Mouse (Mus musculus): ENCODE data around the gene Anxa6. TPM values are rescaled to one million over a fixed set of nuclear protein-coding genes. Genes with fewer than 3 reads are reported as not detected.

Gene Anxa6
- polyA plus RNA-seq, 1 experiment from 2014 or later: 45.3 TPM

Other genes starting within 250 kb of the Anxa6 start
- gene Cdc42se2, start 245.8 kb downstream of the Anxa6 start, polyA plus RNA-seq (2015; fragmentation: Nextera tagmentation; extraction: Ambion mirVana): 19.2 and 22.3 TPM in 2 replicates
- gene Lyrm7, start 172.5 kb downstream of the Anxa6 start, polyA plus RNA-seq (2015; fragmentation: Nextera tagmentation; extraction: Ambion mirVana): 5.6 and 6.9 TPM in 2 replicates
- gene Hint1, start 167.1 kb downstream of the Anxa6 start, polyA plus RNA-seq (2015; fragmentation: Nextera tagmentation; extraction: Ambion mirVana): 519 and 540 TPM in 2 replicates
- gene Gpx3, start 131.0 kb downstream of the Anxa6 start, polyA plus RNA-seq (2015; fragmentation: Nextera tagmentation; extraction: Ambion mirVana): 20.9 and 26.3 TPM in 2 replicates
- gene Tnip1, start 70.5 kb downstream of the Anxa6 start, polyA plus RNA-seq (2015; fragmentation: Nextera tagmentation; extraction: Ambion mirVana): 5.1 and 5.8 TPM in 2 replicates
- gene Ccdc69, start 44.7 kb upstream of the Anxa6 start, polyA plus RNA-seq (2015; fragmentation: Nextera tagmentation; extraction: Ambion mirVana): 0.96 and 1.1 TPM in 2 replicates
- gene Gm2a, start 64.7 kb upstream of the Anxa6 start, polyA plus RNA-seq (2015; fragmentation: Nextera tagmentation; extraction: Ambion mirVana): 9.6 and 10.6 TPM in 2 replicates
- gene Slc36a3, start 118.3 kb upstream of the Anxa6 start, polyA plus RNA-seq (2015; fragmentation: Nextera tagmentation; extraction: Ambion mirVana): not detected in 2 replicates
- 9.2 and 10.0 TPM in 2 replicates for gene Slc36a2, start 151.6 kb upstream of the Anxa6 start, polyA plus RNA-seq (2015; fragmentation: Nextera tagmentation; extraction: Ambion mirVana)
- gene Slc36a1, start 170.9 kb upstream of the Anxa6 start, polyA plus RNA-seq (2015; fragmentation: Nextera tagmentation; extraction: Ambion mirVana): 1.4 and 1.8 TPM in 2 replicates